Mouse (Mus musculus) myocyte (in vitro differentiated cells): ENCODE measurements at regions not wholly inside any gene's neighbourhood (a gene's known extent, or its start where the extent isn't known, plus 50 kb on each side); places are given as distances from the start of the nearest gene placed in this dataset.

Experiments
- E2F4 ChIP-seq: IDR thresholded peaks from one replicate; pipeline ENCODE4 v1.6.1; 2011; ENCODE audit warnings: mild to moderate bottlenecking, control low read depth, moderate library complexity; ENCODE audit not compliant: insufficient read depth
- MAX ChIP-seq: IDR thresholded peaks from one replicate; pipeline ENCODE4 v1.6.1; 2011; ENCODE audit warnings: low read depth, mild to moderate bottlenecking, control low read depth
- MYOD1 ChIP-seq, 3 experiments: IDR thresholded peaks; one replicate each; pipeline ENCODE4 v1.6.1; 2011; ENCODE audit warnings: control low read depth in 2 of 3, low read depth in 2 of 3, mild to moderate bottlenecking in 2 of 3, moderate library complexity in 1 of 3; ENCODE audit not compliant: insufficient read length in 2 of 3, control insufficient read depth in 1 of 3
- POLR2A ChIP-seq: IDR thresholded peaks from one replicate; pipeline ENCODE4 v1.6.1; 2011; ENCODE audit warnings: low read depth, mild to moderate bottlenecking, control low read depth, moderate library complexity; ENCODE audit not compliant: insufficient read length
- POLR2AphosphoS2 ChIP-seq: IDR thresholded peaks from one replicate; pipeline ENCODE4 v1.6.1; 2011; ENCODE audit warnings: low read depth, control low read depth; ENCODE audit not compliant: insufficient read length
- REST ChIP-seq: IDR thresholded peaks from one replicate; pipeline ENCODE4 v1.6.1; 2011; ENCODE audit warnings: mild to moderate bottlenecking, control low read depth, moderate library complexity; ENCODE audit not compliant: insufficient read depth, insufficient read length
- TCF12 ChIP-seq: IDR thresholded peaks from one replicate; pipeline ENCODE4 v1.6.1; 2011; ENCODE audit warnings: mild to moderate bottlenecking, control low read depth; ENCODE audit not compliant: poor library complexity, insufficient read depth, severe bottlenecking
- USF1 ChIP-seq: IDR thresholded peaks from one replicate; pipeline ENCODE4 v1.6.1; 2011; ENCODE audit warnings: low read depth, mild to moderate bottlenecking, control low read depth, moderate library complexity

DNA sequence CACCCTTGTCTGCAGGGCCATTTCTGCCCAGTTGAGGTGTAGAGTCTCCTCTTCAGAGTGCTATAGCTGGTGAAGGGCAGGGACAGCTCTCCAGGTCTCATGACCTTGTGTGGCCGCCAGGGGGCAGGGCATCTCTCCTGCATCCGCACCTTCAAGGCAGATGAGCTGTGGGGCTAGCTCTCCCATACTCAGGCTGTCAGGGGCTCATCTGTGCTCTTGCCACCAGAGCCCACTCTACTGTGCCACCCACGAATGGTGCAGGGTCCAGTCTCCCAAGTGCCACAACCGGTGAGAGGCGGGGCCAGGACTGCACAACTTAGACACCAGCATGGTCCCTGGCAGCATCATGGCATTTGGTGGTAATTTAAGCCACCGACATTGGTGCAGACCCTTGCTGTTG, 111.3 kb downstream of the Syt10 start:
- TF ChIP-seq E2F4: no peak
- no peak for TF ChIP-seq POLR2A
- no peak for TF ChIP-seq POLR2AphosphoS2
- TF ChIP-seq MYOD1 (IDR thresholded peaks at IDR 0.05; ENCODE audit: control insufficient read depth in 1 of 3, insufficient read length in 2 of 3, low read depth in 2 of 3): no peak
- no peak for TF ChIP-seq USF1
- no peak for TF ChIP-seq REST
- TF ChIP-seq TCF12: no peak
- no peak for TF ChIP-seq MAX
